Mouse (Mus musculus) liver, embryonic 14.5 days (tissue): ENCODE measurements around the gene Gapvd1.

Source experiments
- CTCF ChIP-seq: IDR thresholded peaks from 2 replicates; pipeline ENCODE4 v1.5.1; 2016; ENCODE audit warnings: antibody characterized with exemption, low read depth, control low read depth
- EP300 ChIP-seq: IDR thresholded peaks from 2 replicates; pipeline ENCODE4 v1.6.1; 2016; ENCODE audit warnings: antibody characterized with exemption, low read depth

DNA sequence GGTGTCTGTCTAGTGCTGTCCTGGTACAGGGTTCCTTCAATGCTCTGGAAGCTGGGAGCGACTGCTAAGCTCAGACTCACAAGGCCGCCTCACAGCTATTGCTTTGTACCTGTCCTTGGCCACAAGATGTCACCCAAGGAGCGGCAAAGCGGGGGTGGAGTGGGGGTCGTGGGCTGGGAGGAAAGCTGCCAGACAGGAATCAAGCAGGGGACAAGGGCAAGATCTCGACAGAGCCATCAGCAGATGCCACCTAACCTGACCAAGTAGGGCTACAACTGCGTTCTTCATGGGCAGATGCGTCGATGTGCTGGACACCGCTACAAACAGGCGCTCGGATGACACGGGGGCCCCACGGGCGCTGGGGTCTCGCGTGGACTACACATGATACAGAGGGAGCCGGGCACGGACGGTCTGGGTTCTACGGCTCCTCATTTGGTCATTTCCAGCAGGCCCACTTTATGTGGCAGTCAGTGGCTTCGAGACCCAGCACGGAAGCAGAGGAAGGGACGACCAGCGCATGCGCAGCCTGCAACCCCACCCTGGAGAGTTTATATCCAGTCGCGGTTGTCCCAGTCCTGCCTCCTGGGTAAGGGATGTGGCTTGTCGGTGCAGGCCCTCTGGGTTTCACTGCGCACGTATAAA, 83.5 kb downstream of the Gapvd1 start:
- TF ChIP-seq CTCF = peak; percentile 79
- TF ChIP-seq EP300 = no peak
